In the genomic region with DNA sequence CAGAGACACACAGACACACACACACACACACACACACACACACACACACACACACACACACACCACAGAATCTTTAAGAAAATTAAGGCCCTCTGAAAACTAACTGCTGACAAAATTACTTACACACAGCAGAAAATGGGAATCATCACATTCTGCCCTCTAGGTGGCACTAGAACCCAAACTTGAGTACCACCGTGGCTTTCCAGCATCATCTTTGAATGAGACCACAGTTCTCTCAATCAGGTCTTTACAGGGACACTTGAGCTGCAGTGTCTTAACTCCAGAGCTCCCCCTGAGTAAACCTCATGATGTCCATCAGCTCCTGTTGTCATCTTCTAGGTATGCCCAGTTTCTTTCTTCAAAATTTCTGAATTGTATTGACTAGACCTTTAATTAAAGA, we compare ENCODE assay signal across 8 mouse cellular contexts.
DNase-seq lines count a peak whose midpoint lies in the region; ATAC-seq and TF ChIP-seq lines count a peak whose summit lies in the region.

No protein-coding gene starts in this region.

- H3K4me3 ChIP-seq in forebrain, postnatal 0 days (ENCODE audit: low read depth, low read length) = no peak overlapping the region
- H3K4me3 ChIP-seq in left cerebral cortex, adult 2 months = no peak overlapping the region
- no peak overlapping the region for H3K4me3 ChIP-seq in midbrain, embryonic 13.5 days (replicated peaks)

- H3K4me1 ChIP-seq in forebrain, postnatal 0 days (ENCODE audit: insufficient read depth) = no peaks in the 10 kb centered on the region
- H3K4me1 ChIP-seq in midbrain, embryonic 13.5 days (replicated peaks) = no peaks in the 10 kb centered on the region

- ATAC-seq in forebrain, postnatal 0 days = peak; percentile 88
- peak; percentile 89 for ATAC-seq in inflammation-experienced regulatory T-cells, adult 6 months
- peak; percentile 68; the same call in 1 of the 2 replicates for ATAC-seq in midbrain, embryonic 13.5 days

- TF ChIP-seq CTCF in forebrain, postnatal 0 days (IDR thresholded peaks at IDR 0.05; ENCODE audit: low read depth) = peak; percentile 91
- peak; percentile 72 for TF ChIP-seq CTCF in left cerebral cortex, adult 2 months (IDR thresholded peaks at IDR 0.05)

- no peaks in the 10 kb centered on the region for H3K27me3 ChIP-seq in forebrain, postnatal 0 days (ENCODE audit: insufficient read depth, low read length)
- no peaks in the 10 kb centered on the region for H3K27me3 ChIP-seq in midbrain, embryonic 13.5 days

- H3K9ac ChIP-seq in forebrain, postnatal 0 days = no peak overlapping the region
- H3K9ac ChIP-seq in midbrain, embryonic 13.5 days (replicated peaks) = no peak overlapping the region

- no peak overlapping the region for H3K4me2 ChIP-seq in forebrain, postnatal 0 days (ENCODE audit: low read depth)
- H3K4me2 ChIP-seq in midbrain, embryonic 13.5 days (replicated peaks) = no peak overlapping the region

- no peaks in the 10 kb centered on the region for H3K36me3 ChIP-seq in forebrain, postnatal 0 days (ENCODE audit: insufficient read depth)
- no peaks in the 10 kb centered on the region for H3K36me3 ChIP-seq in midbrain, embryonic 13.5 days

- peak; percentile 62 for DNase-seq in urinary bladder, postnatal 14 days (ENCODE audit: low spot score)
- no peak for DNase-seq in urinary bladder, adult 2 months (ENCODE audit: low spot score)
- DNase-seq in cerebellum, adult 11 months = peak; percentile 59
- peak; percentile 92 for DNase-seq in forebrain, postnatal 0 days
- peak; percentile 64 to 69 for DNase-seq in left cerebral cortex, adult 2 months (ENCODE audit: extremely low spot score in 1 of 2, low spot score in 2 of 2)
- peak; percentile 57 for DNase-seq in telencephalon, adult 2 months (ENCODE audit: low read depth, low spot score)

- WGBS in forebrain, postnatal 0 days = 0% methylated on average over 1 of the region's 1 CpGs
- WGBS in midbrain, embryonic 13.5 days = 0% methylated on average over 1 of the region's 1 CpGs

- no peaks in the 10 kb centered on the region for H3K9me3 ChIP-seq in forebrain, postnatal 0 days (ENCODE audit: low read length)
- H3K9me3 ChIP-seq in midbrain, embryonic 13.5 days = no peaks in the 10 kb centered on the region

- H3K27ac ChIP-seq in forebrain, postnatal 0 days (ENCODE audit: low read depth, low read length) = no peak overlapping the region
- no peak overlapping the region for H3K27ac ChIP-seq in left cerebral cortex, adult 2 months
- no peak overlapping the region for H3K27ac ChIP-seq in midbrain, embryonic 13.5 days

- intact Hi-C loops in left cerebral cortex, adult 2 months (cut with DNase I) = loop anchor here (2.0 to 5.0 kb wide), 4 partner anchors 237 to 581 kb away; no protein-coding TSS in a partner anchor
